Mouse (Mus musculus): ENCODE data around the gene Map4k2.

Map4k2 gene

GRCm38 (mm10) chr19:6347615-6348014 is 6.7 kb downstream of the Map4k2 start:
- DNase-seq = no peak

DNA sequence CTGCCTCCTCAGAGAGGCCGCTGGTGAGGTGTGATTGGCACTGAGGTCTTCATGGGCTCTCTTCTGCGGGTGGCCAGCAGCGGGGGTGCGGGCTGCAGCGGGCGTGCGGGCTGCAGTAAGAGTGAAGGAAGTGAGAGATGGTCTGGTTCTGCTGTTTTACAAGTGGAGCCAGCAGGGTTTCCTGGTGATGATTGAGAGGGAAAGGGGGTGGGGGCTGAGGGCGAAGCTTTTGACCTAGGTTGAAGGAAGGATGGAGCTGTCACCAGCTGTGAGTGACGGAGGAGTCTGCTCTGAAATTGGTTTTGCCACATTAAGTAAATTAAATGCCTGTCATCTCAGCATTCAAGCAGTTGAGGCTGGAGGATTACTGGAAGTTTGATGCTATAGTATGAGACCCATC is 7.8 kb downstream of the Map4k2 start:
- no peak for DNase-seq

- peak; percentile 63 to 73 for DNase-seq
Observed at GRCm38 (mm10) chr19:6349215-6349983, 8.5 kb downstream of the Map4k2 start.

DNA sequence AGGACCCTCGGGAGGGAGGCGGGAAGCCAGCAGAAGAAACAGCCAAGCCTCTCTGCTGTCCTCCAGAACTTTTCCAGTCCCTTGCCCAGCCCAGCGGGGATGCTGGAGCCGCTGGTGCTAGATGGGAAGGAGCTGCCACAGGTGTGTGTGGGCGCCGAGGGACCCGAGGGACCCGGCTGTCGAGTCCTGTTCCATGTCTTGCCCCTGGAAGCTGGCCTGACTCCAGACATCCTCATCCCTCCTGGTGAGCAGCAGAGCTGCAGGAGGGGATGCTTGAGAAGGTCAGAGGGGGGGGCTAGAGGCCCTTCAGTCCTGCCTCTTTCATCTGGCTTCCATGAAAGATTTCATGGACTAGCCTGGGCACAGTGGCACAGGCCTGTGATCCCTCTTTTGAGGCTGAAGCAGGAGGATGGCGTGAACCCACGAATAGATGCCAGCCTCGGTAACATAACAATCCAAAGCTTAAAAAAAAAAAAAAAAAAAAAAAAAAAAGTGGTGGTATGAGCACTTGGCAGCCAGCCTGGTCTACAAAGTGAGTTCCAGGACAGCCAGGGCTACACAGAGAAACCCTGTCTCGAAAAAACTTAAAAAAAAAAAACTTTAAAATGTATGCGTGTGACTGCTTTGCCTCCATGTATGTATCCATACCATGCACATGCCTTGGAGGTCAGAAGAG is 10.6 kb downstream of the Map4k2 start:
- DNase-seq = no peak

DNA sequence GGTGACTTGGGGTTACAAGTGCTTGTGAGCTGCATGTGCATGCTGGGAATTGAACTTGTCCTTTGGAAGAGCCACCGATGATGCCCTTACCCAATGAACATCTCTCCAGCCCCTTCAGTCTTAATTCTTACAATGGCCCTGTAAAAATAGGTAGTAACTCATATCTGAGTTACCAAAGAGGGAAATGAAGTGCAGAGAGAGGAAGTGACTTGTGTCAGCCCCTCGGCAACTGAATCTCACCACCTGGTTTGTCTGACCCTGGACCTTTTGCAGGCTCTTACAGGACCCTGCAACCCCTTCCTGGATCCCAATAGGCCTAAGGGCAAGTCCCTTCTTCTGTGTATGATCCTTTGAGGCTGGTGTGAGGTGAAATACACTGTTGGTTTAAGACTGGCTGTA is 11.2 kb downstream of the Map4k2 start:
- no peak for DNase-seq

DNA sequence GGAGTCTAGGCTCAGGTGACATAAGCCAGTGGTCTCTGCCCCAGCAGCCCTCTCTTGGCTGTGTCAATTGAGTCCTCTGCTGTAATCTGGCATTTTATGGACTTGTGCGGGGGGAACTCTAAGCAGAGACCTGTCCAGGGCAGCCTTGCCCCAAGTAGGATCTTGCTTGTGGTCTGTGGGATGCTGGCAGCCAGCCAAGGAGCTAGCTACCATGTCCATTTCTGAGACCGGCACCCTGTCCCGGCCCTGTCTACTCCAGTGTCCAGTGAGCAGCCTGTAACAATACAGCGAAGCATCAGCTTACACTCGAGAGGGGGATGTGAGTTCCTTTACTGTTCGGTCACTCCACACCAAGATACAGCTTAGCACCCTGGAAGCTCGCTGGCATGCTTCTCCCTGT is 13.1 kb downstream of the Map4k2 start:
- no peak for DNase-seq

DNA sequence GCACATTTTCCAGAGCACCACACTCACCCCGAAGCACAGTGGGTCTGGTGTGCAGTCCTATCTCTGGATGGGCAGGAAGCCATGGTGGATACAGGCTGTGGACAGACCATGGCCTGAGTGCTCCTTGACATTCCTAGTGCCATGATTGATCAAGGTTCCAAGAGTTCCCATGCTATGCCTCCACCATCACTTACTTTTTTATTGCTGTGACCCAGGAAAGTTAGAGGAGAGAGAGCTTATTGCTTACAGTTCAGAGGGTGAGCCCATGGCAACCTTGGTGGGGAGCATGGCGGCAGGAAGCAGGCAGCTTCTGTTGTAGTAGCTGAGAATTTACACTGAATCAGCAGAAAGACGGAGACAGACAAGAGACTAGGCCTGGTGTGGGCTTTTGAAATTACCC is 20.4 kb downstream of the Map4k2 start:
- DNase-seq = no peak

GRCm38 (mm10) chr19:6363091-6363410 is 22.1 kb downstream of the Map4k2 start:
- DNase-seq = no peak

- peak; percentile 99 to 100 for DNase-seq
Observed at GRCm38 (mm10) chr19:6363411-6364240, 22.7 kb downstream of the Map4k2 start, which contains the start of gene Sf1. Sf1 (plus strand) TSS chr19:6363690.

DNA sequence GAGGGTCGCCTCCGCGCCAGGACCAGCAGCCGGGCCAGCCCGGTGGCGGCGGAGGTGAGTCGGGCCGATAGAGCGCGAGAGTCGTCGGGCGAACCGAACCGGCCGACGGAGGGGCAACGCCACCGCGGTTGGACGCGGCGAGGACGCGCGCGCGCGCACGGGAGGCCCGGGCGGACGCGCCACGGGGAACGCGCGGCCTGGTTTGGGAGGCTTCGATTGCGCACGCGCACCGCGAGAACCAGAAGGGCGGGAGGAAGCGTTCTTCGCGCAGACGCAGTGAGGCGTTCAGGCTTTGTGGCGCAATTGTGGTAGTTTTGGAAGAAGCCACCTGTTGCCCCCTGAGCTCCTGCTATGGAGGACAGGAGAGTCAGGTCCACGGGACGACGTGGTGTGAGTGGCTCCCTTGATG is 23.4 kb downstream of the Map4k2 start:
- DNase-seq = peak; percentile 94 to 96

DNA sequence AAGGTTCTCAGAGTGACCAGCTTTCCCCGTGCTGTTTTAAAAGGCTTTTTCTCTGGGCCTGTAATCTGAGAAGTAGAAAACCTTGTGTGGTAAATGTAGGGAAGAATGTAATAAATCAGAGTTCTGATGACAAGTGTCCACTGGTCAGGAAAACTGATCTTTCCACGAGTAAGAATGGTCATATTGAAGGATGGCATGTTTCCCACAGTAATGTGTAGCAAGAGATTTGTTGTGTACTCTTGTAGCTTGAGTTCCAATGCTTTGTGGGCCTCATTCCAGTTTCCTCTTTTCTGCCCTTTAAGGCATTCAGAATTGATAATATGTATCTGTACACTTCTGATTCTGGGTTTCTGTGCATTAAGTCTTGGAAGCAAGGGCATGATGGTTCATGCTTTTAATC is 23.9 kb downstream of the Map4k2 start:
- DNase-seq = no peak

GRCm38 (mm10) chr19:6370175-6370574 is 29.2 kb downstream of the Map4k2 start:
- DNase-seq = no peak

DNA sequence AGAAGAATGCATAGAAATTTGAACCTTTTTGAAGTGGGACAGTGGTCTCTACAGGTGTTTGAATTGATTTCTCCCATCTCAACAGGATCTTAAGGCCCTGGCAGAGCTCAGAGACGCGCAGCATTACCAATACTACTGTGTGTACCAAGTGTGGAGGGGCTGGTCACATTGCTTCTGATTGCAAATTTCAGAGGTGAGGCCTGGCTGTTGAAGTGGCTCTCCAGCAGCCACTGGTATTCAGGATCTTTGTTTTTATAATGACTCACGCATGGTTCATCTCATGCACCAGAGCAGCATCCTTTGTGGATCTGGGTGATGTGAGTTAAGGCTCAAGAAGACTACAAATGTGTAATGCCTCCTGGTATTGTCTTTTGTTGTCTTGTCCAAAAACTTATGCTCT is 31.5 kb downstream of the Map4k2 start:
- DNase-seq = no peak

- peak; percentile 95 to 96 for DNase-seq
Observed at GRCm38 (mm10) chr19:6373539-6374400, 32.8 kb downstream of the Map4k2 start.

DNA sequence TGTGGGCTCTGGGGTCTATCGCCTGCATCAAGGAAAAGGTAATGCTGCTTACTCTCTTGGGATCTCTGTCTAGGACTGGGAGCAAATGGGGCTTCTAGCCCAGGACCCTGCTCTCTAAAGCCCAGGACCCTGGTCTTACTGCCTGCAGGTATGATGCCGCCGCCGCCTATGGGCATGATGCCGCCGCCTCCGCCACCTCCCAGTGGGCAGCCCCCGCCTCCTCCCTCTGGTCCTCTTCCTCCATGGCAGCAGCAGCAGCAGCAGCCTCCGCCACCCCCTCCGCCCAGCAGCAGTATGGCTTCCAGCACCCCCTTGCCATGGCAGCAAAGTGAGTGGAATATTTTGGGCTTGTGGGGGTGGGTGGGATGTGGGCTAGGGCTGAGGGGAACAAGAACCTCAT is 33.6 kb downstream of the Map4k2 start:
- no peak for DNase-seq

- DNase-seq = no peak
Observed at GRCm38 (mm10) chr19:6375423-6376254, 34.7 kb downstream of the Map4k2 start.

GRCm38 (mm10) chr19:6376255-6376564 is 35.3 kb downstream of the Map4k2 start:
- DNase-seq = peak; percentile 83 to 86

- DNase-seq = no peak
Observed at GRCm38 (mm10) chr19:6376643-6377042, 35.7 kb downstream of the Map4k2 start.

DNA sequence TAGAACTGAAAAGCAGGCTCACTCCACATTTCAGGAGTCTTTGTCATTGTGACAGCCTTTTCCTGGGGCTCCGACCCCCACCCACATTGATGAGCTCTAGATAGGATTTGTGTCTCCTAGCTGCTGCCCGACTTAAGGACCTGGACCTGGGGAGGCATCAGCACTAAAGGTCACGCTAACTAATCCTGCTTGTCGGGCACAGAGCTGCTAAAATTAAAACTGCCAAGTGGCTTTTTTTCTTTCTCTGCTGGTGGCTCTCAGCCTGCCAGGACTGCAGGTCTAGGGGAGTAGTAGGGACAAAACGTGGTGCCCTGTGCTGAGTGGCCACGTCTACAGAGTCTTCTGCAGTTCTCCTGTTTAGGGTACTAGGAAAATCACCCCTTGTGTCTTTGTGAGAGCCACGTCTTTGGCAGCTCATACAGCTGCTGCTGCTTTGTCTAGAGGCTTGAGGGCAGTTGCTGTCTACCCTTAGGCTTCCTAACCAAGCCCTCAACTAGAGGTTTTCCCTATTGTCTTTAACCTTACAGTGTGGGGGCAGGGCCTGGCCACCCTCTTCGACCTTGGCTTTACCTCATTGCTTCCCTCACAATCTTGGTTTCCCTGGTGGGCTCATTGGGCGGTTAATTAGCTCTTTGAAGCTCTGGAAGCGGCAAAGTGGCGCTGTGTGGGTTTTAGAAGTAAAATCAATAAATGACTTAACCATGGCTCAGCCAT is 36.5 kb downstream of the Map4k2 start:
- DNase-seq = no peak

DNA sequence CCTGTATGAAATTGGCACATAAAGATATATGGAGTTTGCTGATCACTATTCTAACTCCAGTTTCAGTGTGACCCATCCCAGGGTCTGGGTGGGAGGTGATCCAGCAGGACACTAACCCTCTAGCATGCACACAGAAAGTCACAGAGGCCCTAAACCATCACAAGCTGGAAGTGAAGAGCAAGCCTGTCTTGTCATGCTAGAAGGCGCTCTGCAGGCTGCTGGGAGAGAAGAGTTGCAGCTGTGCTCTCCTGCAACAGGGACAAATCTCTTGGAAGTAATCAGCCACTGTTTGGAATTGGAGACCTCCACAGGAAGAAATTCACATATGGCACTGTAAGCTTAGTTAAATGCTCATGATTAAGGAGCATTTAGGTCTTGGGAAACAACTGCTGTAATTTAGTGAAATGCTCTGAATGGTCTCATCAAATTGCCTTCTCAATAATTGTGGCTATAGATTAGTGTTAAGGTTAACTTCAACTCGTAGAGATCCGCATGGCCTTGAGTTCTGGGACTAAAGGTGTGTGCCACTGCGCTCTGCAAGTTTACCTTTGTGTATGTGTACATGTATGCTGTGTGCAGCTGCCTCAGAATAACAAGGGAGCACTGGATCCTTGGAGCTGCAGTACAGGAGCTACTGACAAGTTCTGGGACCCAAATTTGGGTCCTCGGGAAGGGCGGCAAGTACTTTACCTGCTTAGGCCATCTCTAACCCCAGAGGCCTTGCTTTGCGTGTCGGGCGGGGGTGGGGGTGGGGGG is 39.7 kb downstream of the Map4k2 start:
- no peak for DNase-seq

Measured in kidney, postnatal 4 days (tissue).